Mouse (Mus musculus): ENCODE measurements at regions not wholly inside any gene's neighbourhood (a gene's known extent, or its start where the extent isn't known, plus 50 kb on each side); places are given as distances from the start of the nearest gene placed in this dataset.
A peak's percentile ranks its signal among the peaks of the same experiment; 100 is the strongest.

DNA sequence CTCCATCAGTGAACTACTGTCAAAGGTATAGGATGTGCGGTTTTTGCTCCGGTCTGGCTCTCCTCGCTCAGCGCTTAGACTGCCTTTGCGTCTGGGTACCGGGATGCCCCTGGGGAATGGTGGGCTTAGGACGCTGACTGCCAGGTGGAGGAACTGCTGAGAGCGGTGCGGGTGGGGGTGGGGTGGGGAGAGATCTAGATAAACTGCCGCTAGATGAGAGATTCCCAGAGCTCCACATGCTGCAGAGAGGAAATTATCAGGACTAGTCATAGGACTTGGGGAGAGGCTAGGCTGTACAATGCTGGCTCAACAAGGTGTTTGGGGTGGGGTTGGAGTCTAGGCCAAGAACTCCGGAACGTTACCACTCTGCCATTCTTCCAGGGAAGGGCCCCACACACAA, 539.5 kb upstream of the Lrrc6 start:
- Histone ChIP-seq H3K4me2 (replicated peaks; ENCODE audit: low read depth, low read length) (peak overlapping the region; percentile 64), H3K36me3 (ENCODE audit: insufficient read depth, low read length) (no peaks in the 10 kb centered on the region), H3K9ac (replicated peaks; ENCODE audit: low read depth) (no peak overlapping the region), H3K4me3 (ENCODE audit: low read depth, low read length) (no peak overlapping the region), H3K9me3 (ENCODE audit: low read length) (no peaks in the 10 kb centered on the region), H3K27me3 (replicated peaks; ENCODE audit: insufficient read depth, low read length) (no peaks in the 10 kb centered on the region), H3K4me1 (ENCODE audit: insufficient read depth, low read depth, low read length) (no peaks in the 10 kb centered on the region; the same call in 1 of the 2 replicates), H3K27ac (ENCODE audit: low read length) (no peak overlapping the region)
- DNase-seq (ENCODE audit: low spot score) (no peak), ATAC-seq (no peak)
- TF ChIP-seq CTCF (IDR thresholded peaks at IDR 0.05) (no peak), EP300 (IDR thresholded peaks at IDR 0.05) (no peak)
- 25% methylated on average over 12 of the region's 12 CpGs for WGBS

- no peaks in the 10 kb centered on the region for H3K27me3 ChIP-seq (replicated peaks; ENCODE audit: insufficient read depth, low read length)
- WGBS = 1% methylated on average over 16 of the region's 16 CpGs
- ATAC-seq = peak; percentile 91
These were observed 538.8 kb upstream of the Lrrc6 start for GRCm38 (mm10) chr15:67039421-67039907.

DNA sequence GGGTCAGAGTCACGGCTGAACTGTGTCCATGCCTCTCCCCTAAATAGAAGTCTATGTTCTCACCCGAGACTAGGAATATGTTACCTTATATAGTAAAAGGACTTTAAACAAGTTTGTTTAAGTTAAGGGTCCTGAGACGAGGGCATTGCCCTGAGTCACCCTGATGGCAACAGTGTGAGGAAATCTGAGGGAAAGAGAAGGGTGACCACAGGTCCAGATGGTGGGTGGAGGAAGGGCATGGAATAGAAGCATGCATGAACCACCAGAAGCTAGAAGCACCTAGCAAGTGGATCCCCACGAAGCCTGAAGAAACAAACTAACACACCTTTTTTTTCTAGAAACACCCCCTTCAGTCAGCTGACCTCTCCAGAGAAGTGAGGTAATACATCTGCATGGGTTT, 536.9 kb upstream of the Lrrc6 start:
- TF ChIP-seq CTCF (IDR thresholded peaks at IDR 0.05) (no peak), EP300 (IDR thresholded peaks at IDR 0.05) (no peak)
- Histone ChIP-seq H3K36me3 (ENCODE audit: insufficient read depth, low read length) (no peaks in the 10 kb centered on the region), H3K27me3 (replicated peaks; ENCODE audit: insufficient read depth, low read length) (no peaks in the 10 kb centered on the region), H3K9ac (replicated peaks; ENCODE audit: low read depth) (no peak overlapping the region), H3K27ac (ENCODE audit: low read length) (no peak overlapping the region), H3K4me3 (ENCODE audit: low read depth, low read length) (no peak overlapping the region), H3K9me3 (ENCODE audit: low read length) (no peaks in the 10 kb centered on the region), H3K4me1 (ENCODE audit: insufficient read depth, low read depth, low read length) (no peaks in the 10 kb centered on the region; the same call in 1 of the 2 replicates), H3K4me2 (replicated peaks; ENCODE audit: low read depth, low read length) (no peak overlapping the region)
- DNase-seq (ENCODE audit: low spot score) (no peak), ATAC-seq (no peak)
- 40% methylated on average over 4 of the region's 4 CpGs for WGBS

More at GRCm38 (mm10) chr15:67039421-67039907, 538.8 kb upstream of the Lrrc6 start:
- H3K4me2 ChIP-seq (replicated peaks; ENCODE audit: low read depth, low read length) = peak overlapping the region; percentile 64
- no peaks in the 10 kb centered on the region for H3K9me3 ChIP-seq (ENCODE audit: low read length)
- H3K36me3 ChIP-seq (ENCODE audit: insufficient read depth, low read length) = no peaks in the 10 kb centered on the region
- H3K4me3 ChIP-seq (ENCODE audit: low read depth, low read length) = peak overlapping the region; percentile 51
- TF ChIP-seq CTCF (IDR thresholded peaks at IDR 0.05) (no peak), EP300 (IDR thresholded peaks at IDR 0.05) (no peak)
- no peak overlapping the region; the same call in 1 of the 2 replicates for H3K27ac ChIP-seq (ENCODE audit: low read length)
- H3K4me1 ChIP-seq (ENCODE audit: insufficient read depth, low read depth, low read length) = no peaks in the 10 kb centered on the region; the same call in 1 of the 2 replicates
- peak; percentile 88 for DNase-seq (ENCODE audit: low spot score)
- H3K9ac ChIP-seq (replicated peaks; ENCODE audit: low read depth) = peak overlapping the region; percentile 48

- Histone ChIP-seq H3K4me1 (ENCODE audit: insufficient read depth, low read depth, low read length) (no peaks in the 10 kb centered on the region; the same call in 1 of the 2 replicates), H3K4me3 (ENCODE audit: low read depth, low read length) (no peak overlapping the region), H3K4me2 (replicated peaks; ENCODE audit: low read depth, low read length) (no peak overlapping the region), H3K9me3 (ENCODE audit: low read length) (no peaks in the 10 kb centered on the region), H3K27me3 (replicated peaks; ENCODE audit: insufficient read depth, low read length) (no peaks in the 10 kb centered on the region), H3K9ac (replicated peaks; ENCODE audit: low read depth) (no peak overlapping the region), H3K27ac (ENCODE audit: low read length) (no peak overlapping the region), H3K36me3 (ENCODE audit: insufficient read depth, low read length) (no peaks in the 10 kb centered on the region)
- 60% methylated on average over 2 of the region's 2 CpGs for WGBS
- TF ChIP-seq CTCF (IDR thresholded peaks at IDR 0.05) = no peak
- TF ChIP-seq EP300 (IDR thresholded peaks at IDR 0.05) = no peak
- ATAC-seq (no peak), DNase-seq (ENCODE audit: low spot score) (no peak)
These were observed 535.6 kb upstream of the Lrrc6 start for GRCm38 (mm10) chr15:67036341-67036740.

- H3K4me2 ChIP-seq (replicated peaks; ENCODE audit: low read depth, low read length) = no peak overlapping the region
- no peak overlapping the region for H3K4me3 ChIP-seq (ENCODE audit: low read depth, low read length)
- H3K9me3 ChIP-seq (ENCODE audit: low read length) = no peaks in the 10 kb centered on the region
- ATAC-seq (no peak), DNase-seq (ENCODE audit: low spot score) (no peak)
- 72% methylated on average over 2 of the region's 2 CpGs for WGBS
- no peak overlapping the region for H3K9ac ChIP-seq (replicated peaks; ENCODE audit: low read depth)
- H3K27ac ChIP-seq (ENCODE audit: low read length) = no peak overlapping the region
- H3K4me1 ChIP-seq (ENCODE audit: insufficient read depth, low read depth, low read length) = no peaks in the 10 kb centered on the region
- H3K27me3 ChIP-seq (replicated peaks; ENCODE audit: insufficient read depth, low read length) = no peaks in the 10 kb centered on the region
- TF ChIP-seq CTCF (IDR thresholded peaks at IDR 0.05) = no peak
- no peak for TF ChIP-seq EP300 (IDR thresholded peaks at IDR 0.05)
- no peaks in the 10 kb centered on the region for H3K36me3 ChIP-seq (ENCODE audit: insufficient read depth, low read length)
These were observed 533.2 kb upstream of the Lrrc6 start for GRCm38 (mm10) chr15:67033936-67034335.

- no peaks in the 10 kb centered on the region for H3K9me3 ChIP-seq (ENCODE audit: low read length)
- no peaks in the 10 kb centered on the region for H3K27me3 ChIP-seq (replicated peaks; ENCODE audit: insufficient read depth, low read length)
- no peak for TF ChIP-seq CTCF (IDR thresholded peaks at IDR 0.05)
- no peak for TF ChIP-seq EP300 (IDR thresholded peaks at IDR 0.05)
- 83% methylated on average over 11 of the region's 11 CpGs for WGBS
- H3K4me3 ChIP-seq (ENCODE audit: low read depth, low read length) = no peak overlapping the region
- H3K36me3 ChIP-seq (ENCODE audit: insufficient read depth, low read length) = no peaks in the 10 kb centered on the region
- ATAC-seq (no peak), DNase-seq (ENCODE audit: low spot score) (no peak)
- H3K27ac ChIP-seq (ENCODE audit: low read length) = no peak overlapping the region
- no peak overlapping the region for H3K4me2 ChIP-seq (replicated peaks; ENCODE audit: low read depth, low read length)
- no peak overlapping the region for H3K9ac ChIP-seq (replicated peaks; ENCODE audit: low read depth)
- H3K4me1 ChIP-seq (ENCODE audit: insufficient read depth, low read depth, low read length) = no peaks in the 10 kb centered on the region
These were observed 531.3 kb upstream of the Lrrc6 start for GRCm38 (mm10) chr15:67031866-67032526.
